9 mouse cellular contexts compared by ENCODE assay signal in genomic region chr6:87282346-87282781, GRCm38 (mm10). TPM values are rescaled to one million over a fixed set of nuclear protein-coding genes. Genes with fewer than 3 reads are reported as not detected.
DNase-seq lines count a peak whose midpoint lies in the region; ATAC-seq and TF ChIP-seq lines count a peak whose summit lies in the region.
"Had no signal": no experiment of that assay in that cellular context is flagged by ENCODE, and none has a peak within 500 bp of the region (broad histone marks: within the 10 kb centered on the region; RNA-seq: fewer than 3 reads in every experiment).

No protein-coding gene starts in this region.

- no peaks in the 10 kb centered on the region for H3K27me3 ChIP-seq in liver, postnatal 0 days (ENCODE audit: insufficient read depth, low read length)
- H3K27me3 ChIP-seq in liver, embryonic 12.5 days (replicated peaks) = no peaks in the 10 kb centered on the region
- no peaks in the 10 kb centered on the region for H3K27me3 ChIP-seq in intestine, embryonic 16.5 days (replicated peaks; ENCODE audit: control insufficient read depth, insufficient read depth, low read length)

- no peak overlapping the region for H3K4me2 ChIP-seq in liver, postnatal 0 days (ENCODE audit: low read depth, low read length)
- H3K4me2 ChIP-seq in liver, embryonic 12.5 days = no peak overlapping the region
- H3K4me2 ChIP-seq in intestine, embryonic 16.5 days (ENCODE audit: low read depth, low read length) = no peak overlapping the region

- H3K9ac ChIP-seq in liver, postnatal 0 days (replicated peaks) = no peak overlapping the region
- H3K9ac ChIP-seq in liver, embryonic 12.5 days = no peak overlapping the region
- H3K9ac ChIP-seq in intestine, embryonic 16.5 days (ENCODE audit: low read depth, low read length) = no peak overlapping the region

- H3K36me3 ChIP-seq in liver, postnatal 0 days (replicated peaks; ENCODE audit: insufficient read depth, low read length) = no peaks in the 10 kb centered on the region
- no peaks in the 10 kb centered on the region for H3K36me3 ChIP-seq in liver, embryonic 12.5 days
- no peaks in the 10 kb centered on the region for H3K36me3 ChIP-seq in intestine, embryonic 16.5 days (ENCODE audit: control insufficient read depth, insufficient read depth, low read length)

- DNase-seq in liver, postnatal 0 days = peak; percentile 21
- peak; percentile 66 for DNase-seq in gastrocnemius, postnatal 10 days
- peak; percentile 90 for DNase-seq in lung, postnatal 10 days
- DNase-seq in embryo, embryonic 11 days = no peak
- DNase-seq in c-Kit-positive CD71-positive TER-119-positive erythroid progenitor cells, embryonic 14.5 days (ENCODE audit: low spot score) = no peak

- H3K9me3 ChIP-seq in liver, postnatal 0 days (ENCODE audit: low read length) = no peaks in the 10 kb centered on the region
- H3K9me3 ChIP-seq in liver, embryonic 12.5 days (replicated peaks) = no peaks in the 10 kb centered on the region
- H3K9me3 ChIP-seq in intestine, embryonic 16.5 days (ENCODE audit: control insufficient read depth, low read length) = no peaks in the 10 kb centered on the region

- TF ChIP-seq CTCF in liver, postnatal 0 days (IDR thresholded peaks at IDR 0.05; ENCODE audit: low read depth) = no peak

- H3K4me3 ChIP-seq in liver, postnatal 0 days (ENCODE audit: low read depth, low read length) = no peak overlapping the region
- no peak overlapping the region for H3K4me3 ChIP-seq in liver, embryonic 12.5 days
- H3K4me3 ChIP-seq in intestine, embryonic 16.5 days (ENCODE audit: low read length) = no peak overlapping the region
- H3K4me3 ChIP-seq: myocyte had no signal

- WGBS in liver, postnatal 0 days (ENCODE audit: insufficient replicate concordance) = 58% methylated on average over 8 of the region's 8 CpGs
- 53% methylated on average over 8 of the region's 8 CpGs for WGBS in liver, embryonic 12.5 days (ENCODE audit: insufficient replicate concordance)
- WGBS in intestine, embryonic 16.5 days = 40% methylated on average over 8 of the region's 8 CpGs

- no peaks in the 10 kb centered on the region; the same call in 1 of the 2 replicates for H3K4me1 ChIP-seq in liver, postnatal 0 days (ENCODE audit: insufficient read depth)
- H3K4me1 ChIP-seq in liver, embryonic 12.5 days = peaks cover 7% of the 10 kb centered on the region
- peaks cover 16% of the 10 kb centered on the region for H3K4me1 ChIP-seq in intestine, embryonic 16.5 days (ENCODE audit: control insufficient read depth, insufficient read depth, low read length)

- no peak overlapping the region for H3K27ac ChIP-seq in liver, postnatal 0 days (ENCODE audit: low read depth)
- no peak overlapping the region for H3K27ac ChIP-seq in liver, embryonic 12.5 days
- 0 out of 2 replicates have a peak overlapping the region, but pooled peaks have one; percentile 42 for H3K27ac ChIP-seq in intestine, embryonic 16.5 days (ENCODE audit: low read length)

- TF ChIP-seq EP300 in liver, postnatal 0 days (IDR thresholded peaks at IDR 0.05; ENCODE audit: low read depth) = no peak

- ATAC-seq in liver, postnatal 0 days = no peak
- no peak for ATAC-seq in liver, embryonic 12.5 days
- peak; percentile 63 for ATAC-seq in intestine, embryonic 16.5 days
- ATAC-seq in inflammation-experienced regulatory T-cells, adult 6 months = no peak

RNA-seq across cellular contexts. Expression of gene Antxr1, which starts 53.3 kb away (rescaled TPM):
- polyA plus RNA-seq in liver, postnatal 0 days (2015; fragmentation: Nextera tagmentation; extraction: Ambion mirVana) = 0.38 and 0.47 TPM in 2 replicates
- polyA plus RNA-seq in liver, embryonic 12.5 days (2016; fragmentation: Nextera tagmentation; extraction: Ambion mirVana) = 0.64 and 0.93 TPM in 2 replicates
- 10 to 100 TPM; 46.8 to 61.4 TPM for total RNA-seq in gastrocnemius, postnatal 10 days (2021)
- polyA plus RNA-seq in intestine, embryonic 16.5 days (2015; fragmentation: Nextera tagmentation; extraction: Ambion mirVana) = 3.9 and 4.1 TPM in 2 replicates
- polyA plus RNA-seq in inflammation-experienced regulatory T-cells, adult 6 months (2017; shearing (Covaris generic)) = under 1 TPM in 1 of 3 experiments, not detected in 2; 0.34 TPM

Comparison
In these comparisons a context has a peak if more than half of its experiments do, and no peak if none do; other contexts are left out.
1. DNase-seq: peak in liver, postnatal 0 days (single experiment), gastrocnemius, postnatal 10 days (single experiment) and lung, postnatal 10 days (single experiment); none in embryo, embryonic 11 days (single experiment) and c-Kit-positive CD71-positive TER-119-positive erythroid progenitor cells, embryonic 14.5 days (single experiment).